Mouse (Mus musculus): ENCODE measurements around the gene Susd1. TPM values are rescaled to one million over a fixed set of nuclear protein-coding genes. Genes with fewer than 3 reads are reported as not detected.

Susd1 gene
- polyA plus RNA-seq, 1 experiment from 2014 or later = 1.3 TPM

- Histone ChIP-seq H3K4me2 (replicated peaks) (no peak overlapping the region), H3K27ac (no peak overlapping the region), H3K4me1 (peaks cover 4% of the 10 kb centered on the region; the same call in 1 of the 2 replicates), H3K4me3 (no peak overlapping the region), H3K36me3 (no peaks in the 10 kb centered on the region), H3K9me3 (replicated peaks) (0 out of 2 replicates have a peak, but pooled peaks cover 6% of the 10 kb centered on the region), H3K9ac (no peak overlapping the region), H3K27me3 (no peaks in the 10 kb centered on the region)
- WGBS = 92% methylated on average over 5 of the region's 5 CpGs
- no peak for ATAC-seq (ENCODE audit: low FRiP score)
Observed at GRCm38 (mm10) chr4:59371910-59372309, 66.5 kb downstream of the Susd1 start.

GRCm38 (mm10) chr4:59369941-59370340, 68.5 kb downstream of the Susd1 start:
- no peak overlapping the region for H3K4me2 ChIP-seq (replicated peaks)
- peaks cover 2% of the 10 kb centered on the region; the same call in 1 of the 2 replicates for H3K4me1 ChIP-seq
- no peak overlapping the region for H3K9ac ChIP-seq
- no peak overlapping the region for H3K4me3 ChIP-seq
- 0 out of 2 replicates have a peak, but pooled peaks cover 6% of the 10 kb centered on the region for H3K9me3 ChIP-seq (replicated peaks)
- no peaks in the 10 kb centered on the region for H3K27me3 ChIP-seq
- no peaks in the 10 kb centered on the region for H3K36me3 ChIP-seq
- no peak overlapping the region for H3K27ac ChIP-seq
- WGBS = 91% methylated on average over 2 of the region's 2 CpGs
- no peak for ATAC-seq (ENCODE audit: low FRiP score)

- no peak overlapping the region for H3K27ac ChIP-seq
- WGBS = 90% methylated on average over 9 of the region's 9 CpGs
- peaks cover 8% of the 10 kb centered on the region; the same call in 1 of the 2 replicates for H3K4me1 ChIP-seq
- H3K9me3 ChIP-seq (replicated peaks) = 0 out of 2 replicates have a peak, but pooled peaks cover 6% of the 10 kb centered on the region
- H3K4me3 ChIP-seq = no peak overlapping the region
- H3K9ac ChIP-seq = no peak overlapping the region
- no peak for ATAC-seq (ENCODE audit: low FRiP score)
- H3K27me3 ChIP-seq = no peaks in the 10 kb centered on the region
- H3K4me2 ChIP-seq (replicated peaks) = no peak overlapping the region
- H3K36me3 ChIP-seq = no peaks in the 10 kb centered on the region
Observed at GRCm38 (mm10) chr4:59368118-59368517, 70.3 kb downstream of the Susd1 start.

GRCm38 (mm10) chr4:59366206-59366605, 72.2 kb downstream of the Susd1 start:
- no peak for ATAC-seq (ENCODE audit: low FRiP score)
- H3K36me3 ChIP-seq = no peaks in the 10 kb centered on the region
- H3K4me3 ChIP-seq = no peak overlapping the region
- no peaks in the 10 kb centered on the region for H3K27me3 ChIP-seq
- H3K9ac ChIP-seq = no peak overlapping the region
- H3K9me3 ChIP-seq (replicated peaks) = 0 out of 2 replicates have a peak, but pooled peaks cover 6% of the 10 kb centered on the region
- no peak overlapping the region for H3K27ac ChIP-seq
- WGBS = 86% methylated on average over 9 of the region's 9 CpGs
- 0 out of 2 replicates have a peak, but pooled peaks cover 5% of the 10 kb centered on the region for H3K4me1 ChIP-seq
- H3K4me2 ChIP-seq (replicated peaks) = no peak overlapping the region

- Histone ChIP-seq H3K9me3 (replicated peaks) (0 out of 2 replicates have a peak, but pooled peaks cover 6% of the 10 kb centered on the region), H3K9ac (no peak overlapping the region), H3K4me2 (replicated peaks) (no peak overlapping the region), H3K27ac (no peak overlapping the region), H3K4me1 (0 out of 2 replicates have a peak, but pooled peaks cover 5% of the 10 kb centered on the region), H3K27me3 (no peaks in the 10 kb centered on the region), H3K36me3 (no peaks in the 10 kb centered on the region), H3K4me3 (no peak overlapping the region)
- ATAC-seq (ENCODE audit: low FRiP score) = no peak
- WGBS = 95% methylated on average over 12 of the region's 12 CpGs
Observed at GRCm38 (mm10) chr4:59365571-59365970, 72.9 kb downstream of the Susd1 start.

GRCm38 (mm10) chr4:59364229-59365173, 73.9 kb downstream of the Susd1 start:
- H3K9ac ChIP-seq = no peak overlapping the region
- no peak overlapping the region for H3K27ac ChIP-seq
- 0 out of 2 replicates have a peak, but pooled peaks cover 5% of the 10 kb centered on the region for H3K4me1 ChIP-seq
- H3K4me3 ChIP-seq = no peak overlapping the region
- WGBS = 73% methylated on average over 10 of the region's 10 CpGs
- 0 out of 2 replicates have a peak, but pooled peaks cover under 1% of the 10 kb centered on the region for H3K9me3 ChIP-seq (replicated peaks)
- no peaks in the 10 kb centered on the region for H3K36me3 ChIP-seq
- H3K4me2 ChIP-seq (replicated peaks) = no peak overlapping the region
- no peaks in the 10 kb centered on the region for H3K27me3 ChIP-seq
- ATAC-seq (ENCODE audit: low FRiP score) = no peak

GRCm38 (mm10) chr4:59363041-59363440, 75.4 kb downstream of the Susd1 start:
- Histone ChIP-seq H3K9me3 (replicated peaks) (no peaks in the 10 kb centered on the region), H3K4me1 (0 out of 2 replicates have a peak, but pooled peaks cover 5% of the 10 kb centered on the region), H3K4me3 (no peak overlapping the region), H3K27ac (no peak overlapping the region), H3K36me3 (no peaks in the 10 kb centered on the region), H3K27me3 (no peaks in the 10 kb centered on the region), H3K4me2 (replicated peaks) (no peak overlapping the region), H3K9ac (no peak overlapping the region)
- no peak for ATAC-seq (ENCODE audit: low FRiP score)
- 76% methylated on average over 9 of the region's 9 CpGs for WGBS

GRCm38 (mm10) chr4:59360704-59361103, 77.7 kb downstream of the Susd1 start:
- no peak overlapping the region for H3K27ac ChIP-seq
- H3K4me2 ChIP-seq (replicated peaks) = no peak overlapping the region; the same call in 1 of the 2 replicates
- ATAC-seq (ENCODE audit: low FRiP score) = no peak
- H3K27me3 ChIP-seq = no peaks in the 10 kb centered on the region
- 0 out of 2 replicates have a peak, but pooled peaks cover 5% of the 10 kb centered on the region for H3K4me1 ChIP-seq
- no peaks in the 10 kb centered on the region for H3K9me3 ChIP-seq (replicated peaks)
- no peak overlapping the region for H3K9ac ChIP-seq
- H3K36me3 ChIP-seq = no peaks in the 10 kb centered on the region
- H3K4me3 ChIP-seq = no peak overlapping the region
- 3% methylated on average over 15 of the region's 15 CpGs for WGBS

- H3K9me3 ChIP-seq (replicated peaks) = no peaks in the 10 kb centered on the region
- no peak overlapping the region for H3K9ac ChIP-seq
- 81% methylated on average over 8 of the region's 8 CpGs for WGBS
- H3K36me3 ChIP-seq = no peaks in the 10 kb centered on the region
- no peak for ATAC-seq (ENCODE audit: low FRiP score)
- H3K27me3 ChIP-seq = no peaks in the 10 kb centered on the region
- no peak overlapping the region for H3K4me2 ChIP-seq (replicated peaks)
- H3K27ac ChIP-seq = no peak overlapping the region
- H3K4me1 ChIP-seq = 0 out of 2 replicates have a peak, but pooled peaks cover 5% of the 10 kb centered on the region
- H3K4me3 ChIP-seq = no peak overlapping the region
Observed at GRCm38 (mm10) chr4:59359921-59360320, 78.5 kb downstream of the Susd1 start.

- ATAC-seq (ENCODE audit: low FRiP score) = no peak
- 88% methylated on average over 10 of the region's 10 CpGs for WGBS
- 0 out of 2 replicates have a peak, but pooled peaks cover 1% of the 10 kb centered on the region for H3K4me1 ChIP-seq
- no peak overlapping the region for H3K9ac ChIP-seq
- no peaks in the 10 kb centered on the region for H3K9me3 ChIP-seq (replicated peaks)
- no peak overlapping the region for H3K4me2 ChIP-seq (replicated peaks)
- H3K27ac ChIP-seq = no peak overlapping the region
- no peaks in the 10 kb centered on the region for H3K36me3 ChIP-seq
- no peak overlapping the region for H3K4me3 ChIP-seq
- H3K27me3 ChIP-seq = no peaks in the 10 kb centered on the region
Observed at GRCm38 (mm10) chr4:59358960-59359359, 79.5 kb downstream of the Susd1 start.

- no peak for ATAC-seq (ENCODE audit: low FRiP score)
- no peak overlapping the region for H3K4me3 ChIP-seq
- no peaks in the 10 kb centered on the region for H3K27me3 ChIP-seq
- H3K27ac ChIP-seq = no peak overlapping the region
- H3K9ac ChIP-seq = no peak overlapping the region
- no peaks in the 10 kb centered on the region for H3K9me3 ChIP-seq (replicated peaks)
- H3K36me3 ChIP-seq = no peaks in the 10 kb centered on the region
- no peaks in the 10 kb centered on the region for H3K4me1 ChIP-seq
- H3K4me2 ChIP-seq (replicated peaks) = no peak overlapping the region
- 36% methylated on average over 1 of the region's 1 CpGs for WGBS
Observed at GRCm38 (mm10) chr4:59355421-59355820, 83.0 kb downstream of the Susd1 start.

- WGBS = 93% methylated on average over 3 of the region's 3 CpGs
Observed at GRCm38 (mm10) chr4:59354666-59355065, 83.8 kb downstream of the Susd1 start.

More at GRCm38 (mm10) chr4:59354666-59355065, 83.8 kb downstream of the Susd1 start:
- H3K4me1 ChIP-seq = no peaks in the 10 kb centered on the region
- no peak overlapping the region for H3K9ac ChIP-seq
- H3K27me3 ChIP-seq = no peaks in the 10 kb centered on the region
- no peak overlapping the region for H3K4me2 ChIP-seq (replicated peaks)
- H3K36me3 ChIP-seq = no peaks in the 10 kb centered on the region
- no peaks in the 10 kb centered on the region for H3K9me3 ChIP-seq (replicated peaks)
- no peak overlapping the region for H3K4me3 ChIP-seq
- no peak for ATAC-seq (ENCODE audit: low FRiP score)
- H3K27ac ChIP-seq = no peak overlapping the region

All from hindbrain, embryonic 12.5 days (tissue).